Mouse (Mus musculus) forebrain, embryonic 11.5 days (tissue): Measurements from ENCODE around the gene Sdcbp2. TPM values are rescaled to one million over a fixed set of nuclear protein-coding genes. Genes with fewer than 3 reads are reported as not detected.

Experiments used
- polyA plus RNA-seq: library from polyadenylated mRNA; unstranded; fragments of >200 nt; fragmentation: Nextera tagmentation; extraction: Ambion mirVana; gene quantifications from 2 replicates; pipeline ENCODE4 v1.2.1, GENCODE M21; 2014

Sdcbp2 gene
- polyA plus RNA-seq, 1 experiment from 2014 or later, result 0.44 TPM

Other genes starting within 250 kb of the Sdcbp2 start
- not detected in 2 replicates for gene 4921509C19Rik, start 96.5 kb upstream of the Sdcbp2 start, polyA plus RNA-seq
- gene Nsfl1c, start 78.4 kb upstream of the Sdcbp2 start, polyA plus RNA-seq, result 282 and 286 TPM in 2 replicates
- 562 and 601 TPM in 2 replicates for gene Fkbp1a, start 30.1 kb upstream of the Sdcbp2 start, polyA plus RNA-seq
- gene Snph, start 60.0 kb downstream of the Sdcbp2 start, polyA plus RNA-seq, result 2.4 and 3.6 TPM in 2 replicates
- gene Rad21l, start 95.9 kb downstream of the Sdcbp2 start, polyA plus RNA-seq, result not detected in 2 replicates
- 6.9 and 7.7 TPM in 2 replicates for gene Tmem74b, start 129.4 kb downstream of the Sdcbp2 start, polyA plus RNA-seq
- gene Psmf1, start 171.6 kb downstream of the Sdcbp2 start, polyA plus RNA-seq, result 46.8 and 51.9 TPM in 2 replicates